Mouse (Mus musculus) neural tube, embryonic 15.5 days (tissue): ENCODE measurements around the gene Kif26a. TPM values are rescaled to one million over a fixed set of nuclear protein-coding genes. Genes with fewer than 3 reads are reported as not detected.
A peak's percentile ranks its signal among the peaks of the same experiment; 100 is the strongest.

Experiments used
- ATAC-seq: fragments of 200-750 bp; cut with Nextera tagmentation; 2 replicates; pipeline ENCODE4 v1.8.0; 2017; ENCODE audit warnings: mild to moderate bottlenecking, moderate TSS enrichment, moderate library complexity; ENCODE audit not compliant: low FRiP score
- H3K27ac ChIP-seq: fragments of 300-500 bp; sonication (generic); replicated peaks from 2 replicates; pipeline ENCODE4 v1.5.1; 2015; ENCODE audit warnings: mild to moderate bottlenecking, inconsistent platforms
- H3K27me3 ChIP-seq: fragments of 300-500 bp; sonication (generic); replicated peaks from 2 replicates; pipeline ENCODE4 v1.6.1; 2015; ENCODE audit warnings: inconsistent platforms
- H3K36me3 ChIP-seq: fragments of 300-500 bp; sonication (generic); 2 replicates; pipeline ENCODE4 v1.6.1; 2015; ENCODE audit warnings: inconsistent platforms
- H3K4me1 ChIP-seq: fragments of 300-500 bp; sonication (generic); 2 replicates; pipeline ENCODE4 v1.6.1; 2015; ENCODE audit warnings: inconsistent platforms
- H3K4me2 ChIP-seq: fragments of 300-500 bp; sonication (generic); 2 replicates; pipeline ENCODE4 v1.6.1; 2015; ENCODE audit warnings: inconsistent platforms, mild to moderate bottlenecking, moderate library complexity
- H3K4me3 ChIP-seq: fragments of 300-500 bp; sonication (generic); replicated peaks from 2 replicates; pipeline ENCODE4 v1.5.1; 2015; ENCODE audit warnings: mild to moderate bottlenecking, inconsistent platforms
- H3K9ac ChIP-seq: fragments of 300-500 bp; sonication (generic); replicated peaks from 2 replicates; pipeline ENCODE4 v1.6.1; 2015; ENCODE audit warnings: mild to moderate bottlenecking, inconsistent platforms
- H3K9me3 ChIP-seq: fragments of 300-500 bp; sonication (generic); replicated peaks from 2 replicates; pipeline ENCODE4 v1.6.1; 2016; ENCODE audit warnings: inconsistent platforms
- WGBS: fragments of 180-500 bp; shearing (Covaris S2); methylation state at CpG from one replicate; pipeline ENCODE4 v1.1.7; 2015; ENCODE audit warnings: mixed read lengths; 5-methylcytosine and 5-hydroxymethylcytosine counted together
- polyA plus RNA-seq: library from polyadenylated mRNA; unstranded; fragments of >200 nt; fragmentation: Nextera tagmentation; extraction: Ambion mirVana; gene quantifications from 2 replicates; pipeline ENCODE4 v1.2.1, GENCODE M21; 2015

The Kif26a gene
- polyA plus RNA-seq, result 4.0 and 4.2 TPM in 2 replicates

DNA sequence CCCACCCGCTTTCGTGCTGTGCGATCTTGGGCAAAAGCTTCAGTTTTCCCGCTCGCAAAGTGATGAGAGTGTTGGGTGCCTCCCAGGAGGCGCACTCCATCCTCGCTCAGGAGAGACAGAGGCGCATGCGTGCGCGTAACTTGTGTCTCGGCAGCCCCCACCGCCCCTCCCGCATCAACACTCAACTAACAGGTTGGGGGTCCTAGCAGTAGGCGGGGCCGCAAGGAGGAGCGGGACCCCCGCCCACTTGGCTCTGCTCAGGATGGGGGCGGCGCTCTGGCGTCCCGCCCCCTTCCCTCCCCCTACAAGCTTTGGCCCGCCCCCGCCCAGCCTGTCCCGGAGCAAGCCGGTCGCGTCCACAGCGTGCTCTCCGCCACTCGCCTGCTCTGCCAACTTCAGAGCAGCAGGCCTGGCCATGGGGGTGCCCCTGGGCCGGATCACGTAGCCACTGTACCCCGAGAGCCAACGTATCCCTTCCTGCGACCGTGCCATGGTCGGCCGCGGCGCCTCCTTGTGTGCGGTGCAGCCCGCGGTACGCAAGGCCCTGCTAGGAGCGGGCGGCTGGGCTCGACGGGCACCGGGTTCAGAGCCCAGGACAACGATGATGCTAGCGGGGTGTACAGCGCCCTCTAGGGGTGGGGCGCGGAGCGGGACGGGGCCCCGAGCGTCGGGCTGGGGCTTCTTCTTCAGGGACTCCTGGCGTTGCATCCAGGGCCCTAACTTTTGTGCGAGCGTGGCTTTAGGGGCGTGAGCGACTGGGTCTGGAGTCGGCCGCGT, at the start of gene Kif26a:
TSS of gene Kif26a (plus strand) at position 334 of the 777 bp plus-strand sequence.
- peak within 1 kb of the TSS; percentile 52 for H3K4me3 ChIP-seq
- peaks cover 71% of the 10 kb centered on the region for H3K4me1 ChIP-seq
- peaks cover 57% of the 10 kb centered on the region for H3K27me3 ChIP-seq
- peak; percentile 45 for ATAC-seq
- H3K9me3 ChIP-seq, result no peaks in the 10 kb centered on the region
- H3K9ac ChIP-seq, result peak within 1 kb of the TSS; percentile 55
- no peaks in the 10 kb centered on the region for H3K36me3 ChIP-seq
- peak within 1 kb of the TSS; percentile 91 for H3K4me2 ChIP-seq
- peak within 1 kb of the TSS; percentile 76 for H3K27ac ChIP-seq
- WGBS, result under 1% methylated on average over 63 of the region's 68 CpGs

DNA sequence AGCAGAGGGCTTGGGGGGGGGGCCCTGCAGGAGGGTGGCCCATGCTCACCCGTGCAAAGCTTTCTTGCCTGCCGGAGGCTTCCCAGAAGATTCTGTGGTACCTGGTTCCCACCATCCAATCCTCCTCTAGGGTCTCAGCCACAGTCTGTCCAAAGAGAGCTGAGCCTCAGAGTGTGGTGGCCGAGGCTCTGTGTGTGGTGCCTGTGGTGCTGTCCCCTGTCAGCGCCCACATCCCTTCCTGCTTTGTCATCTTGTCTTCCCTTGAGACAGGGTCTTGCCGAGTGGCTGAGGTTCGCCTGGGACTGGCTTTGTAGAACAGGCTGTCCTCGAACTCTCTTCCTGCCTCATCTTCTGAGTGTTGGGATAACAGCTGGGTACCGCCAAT, 49.3 kb upstream of the Kif26a start:
- Histone ChIP-seq H3K27ac (no peak overlapping the region), H3K4me1 (no peaks in the 10 kb centered on the region), H3K9me3 (no peaks in the 10 kb centered on the region), H3K4me3 (no peak overlapping the region), H3K4me2 (no peak overlapping the region), H3K9ac (no peak overlapping the region), H3K36me3 (no peaks in the 10 kb centered on the region), H3K27me3 (0 out of 2 replicates have a peak, but pooled peaks cover 3% of the 10 kb centered on the region)
- no peak for ATAC-seq
- 75% methylated on average over 8 of the region's 8 CpGs for WGBS

DNA sequence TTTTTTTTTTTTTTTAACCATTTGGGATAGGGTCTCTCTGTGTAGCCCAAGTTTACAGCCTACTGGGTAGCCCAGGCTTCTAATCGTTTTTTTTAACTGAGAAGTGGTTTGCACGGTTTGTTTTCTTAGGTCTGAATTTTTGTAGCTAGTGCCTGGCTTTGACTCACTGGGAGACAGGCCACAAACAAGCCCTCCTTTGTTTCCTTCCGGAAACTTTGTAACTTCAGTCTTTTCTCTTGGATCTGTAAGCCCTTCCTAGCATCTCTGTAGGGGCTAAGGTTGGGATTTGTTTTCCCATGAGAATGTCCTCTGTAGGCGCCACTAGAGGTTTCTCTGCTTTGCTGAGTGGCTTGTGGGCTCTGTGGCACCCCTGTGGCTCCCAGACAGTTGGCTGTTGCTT, 45.9 kb upstream of the Kif26a start:
- no peak overlapping the region for H3K27ac ChIP-seq
- H3K9ac ChIP-seq, result no peak overlapping the region
- WGBS, result 65% methylated on average over 4 of the region's 4 CpGs

DNA sequence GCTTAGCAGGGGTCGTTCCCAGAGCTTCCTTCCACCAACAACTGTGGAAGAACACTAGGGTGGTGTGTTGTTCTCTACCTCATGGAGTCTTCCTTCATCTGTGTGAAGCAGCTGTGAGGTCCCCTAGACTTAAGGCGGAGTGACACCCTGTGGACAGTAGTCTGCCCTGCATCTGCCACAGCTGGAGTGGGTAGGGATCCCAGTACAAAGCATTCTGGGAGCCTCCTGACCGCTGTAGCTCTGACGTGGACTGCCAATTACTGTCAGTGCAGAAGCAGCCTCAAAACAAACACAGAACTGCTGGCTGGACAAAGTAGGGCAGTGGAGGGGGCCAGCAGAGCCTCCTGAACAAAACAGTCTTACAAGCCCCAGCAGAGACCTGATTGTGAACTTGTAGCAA, 45.0 kb upstream of the Kif26a start:
- Histone ChIP-seq H3K9me3 (no peaks in the 10 kb centered on the region), H3K4me1 (no peaks in the 10 kb centered on the region), H3K27me3 (0 out of 2 replicates have a peak, but pooled peaks cover 7% of the 10 kb centered on the region), H3K4me3 (no peak overlapping the region), H3K36me3 (no peaks in the 10 kb centered on the region), H3K4me2 (no peak overlapping the region), H3K9ac (no peak overlapping the region), H3K27ac (no peak overlapping the region)
- WGBS, result 70% methylated on average over 4 of the region's 4 CpGs
- no peak for ATAC-seq

More for the DNA sequence above, 45.9 kb upstream of the Kif26a start:
- no peak overlapping the region for H3K4me2 ChIP-seq
- no peaks in the 10 kb centered on the region for H3K27me3 ChIP-seq
- H3K4me3 ChIP-seq, result no peak overlapping the region
- H3K4me1 ChIP-seq, result no peaks in the 10 kb centered on the region
- no peaks in the 10 kb centered on the region for H3K36me3 ChIP-seq
- ATAC-seq, result no peak
- H3K9me3 ChIP-seq, result no peaks in the 10 kb centered on the region

DNA sequence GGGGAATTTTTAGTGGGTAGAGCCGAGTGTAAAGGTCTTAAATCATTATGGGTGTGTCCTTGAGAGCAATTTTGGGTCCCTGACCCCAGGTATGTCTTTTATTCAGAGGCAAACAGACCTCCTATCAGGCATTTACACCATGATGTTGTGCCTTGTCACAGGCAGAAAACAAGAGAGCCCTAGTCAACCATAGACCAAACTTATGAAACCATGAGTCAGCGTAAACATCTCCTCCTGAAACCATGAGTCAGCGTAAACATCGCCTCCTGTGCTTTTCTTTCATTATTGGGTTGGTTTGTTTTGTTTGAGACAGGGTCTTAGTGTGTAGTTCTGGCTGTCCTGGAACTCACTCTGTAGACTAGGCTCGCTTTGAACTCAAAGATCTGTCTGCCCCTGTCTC, 42.8 kb upstream of the Kif26a start:
- no peak overlapping the region for H3K9ac ChIP-seq
- no peak overlapping the region for H3K4me2 ChIP-seq
- H3K4me3 ChIP-seq, result no peak overlapping the region
- 90% methylated on average over 5 of the region's 5 CpGs for WGBS
- no peaks in the 10 kb centered on the region for H3K4me1 ChIP-seq
- H3K36me3 ChIP-seq, result no peaks in the 10 kb centered on the region
- 0 out of 2 replicates have a peak, but pooled peaks cover 14% of the 10 kb centered on the region for H3K27me3 ChIP-seq
- ATAC-seq, result no peak
- H3K9me3 ChIP-seq, result no peaks in the 10 kb centered on the region
- no peak overlapping the region for H3K27ac ChIP-seq

DNA sequence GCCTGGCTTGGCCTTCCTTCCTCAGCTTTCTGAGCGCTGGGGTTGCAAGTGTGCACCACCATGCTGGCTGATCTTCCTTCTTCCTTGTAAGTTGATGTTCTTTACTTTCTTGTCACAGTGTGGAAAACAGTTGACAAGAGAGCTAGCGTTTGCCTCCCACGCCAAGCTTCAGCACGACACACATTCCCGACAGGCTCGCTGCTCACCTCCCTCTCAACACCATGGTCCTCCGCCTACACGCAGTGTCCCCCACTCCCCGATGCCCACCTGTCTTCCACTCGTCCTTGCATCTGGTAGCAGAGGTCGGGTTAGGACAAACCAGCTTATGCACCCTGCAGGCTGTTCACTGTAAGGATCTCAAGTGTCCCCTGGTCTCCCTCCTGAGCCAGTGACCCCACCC, 41.1 kb upstream of the Kif26a start:
- H3K4me2 ChIP-seq, result no peak overlapping the region
- no peak overlapping the region for H3K4me3 ChIP-seq
- WGBS, result 92% methylated on average over 11 of the region's 11 CpGs
- H3K27ac ChIP-seq, result no peak overlapping the region
- no peaks in the 10 kb centered on the region for H3K9me3 ChIP-seq
- H3K36me3 ChIP-seq, result no peaks in the 10 kb centered on the region
- no peak for ATAC-seq
- H3K4me1 ChIP-seq, result no peaks in the 10 kb centered on the region
- 0 out of 2 replicates have a peak, but pooled peaks cover 14% of the 10 kb centered on the region for H3K27me3 ChIP-seq
- no peak overlapping the region for H3K9ac ChIP-seq

DNA sequence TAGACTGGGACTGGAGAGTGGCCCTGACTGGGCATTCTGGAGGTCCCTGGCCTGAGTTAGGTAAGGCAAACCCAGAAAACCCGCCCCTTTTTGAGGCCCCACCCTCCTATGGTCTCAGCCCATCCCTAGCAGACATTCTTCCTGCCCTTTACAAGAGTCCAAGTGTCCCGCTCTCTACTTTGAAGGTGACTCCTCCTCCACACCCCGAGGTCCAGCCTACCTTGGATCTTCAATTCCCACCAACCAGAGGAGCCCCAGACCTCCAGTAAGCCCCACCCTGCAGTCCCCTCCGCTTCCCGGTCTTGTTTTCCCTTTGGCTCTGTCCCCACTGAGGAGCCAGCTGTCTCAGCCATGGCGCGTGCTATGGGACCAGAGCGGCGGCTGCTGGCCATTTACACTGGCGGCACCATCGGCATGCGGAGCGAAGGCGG, 39.5 kb upstream of the Kif26a start, which contains the start of gene Aspg:
TSS of gene Aspg (plus strand) at position 139 of the 431 bp plus-strand sequence.
- H3K36me3 ChIP-seq, result no peaks in the 10 kb centered on the region
- WGBS, result 5% methylated on average over 14 of the region's 14 CpGs
- H3K9ac ChIP-seq, result no peak within 1 kb of the TSS
- no peak for ATAC-seq
- H3K4me2 ChIP-seq, result peak within 1 kb of the TSS; percentile 37
- no peak within 1 kb of the TSS for H3K27ac ChIP-seq
- H3K9me3 ChIP-seq, result no peaks in the 10 kb centered on the region
- no peak within 1 kb of the TSS for H3K4me3 ChIP-seq
- H3K4me1 ChIP-seq, result no peaks in the 10 kb centered on the region
- 0 out of 2 replicates have a peak, but pooled peaks cover 14% of the 10 kb centered on the region for H3K27me3 ChIP-seq

DNA sequence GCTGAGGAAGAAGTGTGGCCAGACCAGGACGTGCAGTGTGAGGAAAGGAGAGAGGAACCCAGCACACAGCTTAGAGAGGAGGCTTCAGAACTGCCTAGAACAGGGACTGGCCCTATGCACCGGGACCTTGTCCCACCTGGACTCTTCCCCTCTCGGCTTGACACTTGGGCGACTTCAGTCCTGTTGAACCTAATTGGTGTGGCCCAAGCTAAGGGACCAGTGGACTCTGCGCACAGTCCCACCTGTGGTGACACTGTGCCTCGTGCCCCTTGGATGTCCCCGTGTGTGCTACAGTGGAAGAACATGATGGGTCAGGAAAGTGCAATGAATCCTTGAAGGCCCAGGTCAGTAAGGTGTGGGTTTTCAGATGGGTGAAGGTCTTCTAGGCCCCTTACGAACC, 38.3 kb upstream of the Kif26a start:
- Histone ChIP-seq H3K4me2 (no peak overlapping the region), H3K27me3 (peaks cover 18% of the 10 kb centered on the region; the same call in 1 of the 2 replicates), H3K4me3 (no peak overlapping the region), H3K36me3 (no peaks in the 10 kb centered on the region), H3K9ac (no peak overlapping the region), H3K4me1 (no peaks in the 10 kb centered on the region), H3K9me3 (no peaks in the 10 kb centered on the region), H3K27ac (no peak overlapping the region)
- 84% methylated on average over 8 of the region's 8 CpGs for WGBS
- no peak for ATAC-seq

DNA sequence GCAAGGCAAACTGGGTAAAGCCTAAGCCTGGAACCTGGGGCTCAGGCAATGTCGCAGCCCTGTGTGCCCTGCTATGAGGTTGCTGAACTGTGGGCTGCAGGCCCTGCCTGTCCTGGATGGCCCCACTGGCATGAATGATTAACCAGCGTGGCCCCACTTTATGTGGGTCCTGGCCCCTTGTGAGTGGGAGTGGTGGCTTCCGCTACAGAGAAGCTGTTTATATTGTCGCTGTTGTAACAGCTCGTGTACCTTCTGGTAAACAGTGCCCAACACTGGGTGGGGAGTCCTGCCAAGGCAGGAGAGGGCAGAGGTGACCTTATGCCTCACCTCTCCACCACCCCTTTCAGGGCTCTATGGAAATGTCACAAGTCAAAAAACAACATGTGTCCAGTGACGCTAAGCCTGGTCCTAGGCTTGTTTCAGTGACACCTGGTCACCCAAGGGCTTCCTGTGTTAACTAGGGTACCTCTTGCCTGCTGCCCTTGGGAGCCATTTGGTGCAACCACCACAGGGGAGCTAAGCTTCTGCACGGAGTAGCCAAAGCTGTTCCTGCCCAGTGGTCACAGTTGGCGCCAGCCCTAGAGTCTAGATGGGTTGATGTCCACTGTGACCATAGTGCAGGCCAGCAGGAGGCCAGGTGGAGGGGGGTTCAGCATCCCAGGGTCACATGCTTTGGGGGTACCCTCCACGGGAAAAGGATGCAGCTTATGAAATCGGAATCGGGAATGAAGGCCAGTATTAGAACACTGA, 37.1 kb upstream of the Kif26a start:
- Histone ChIP-seq H3K27ac (no peak overlapping the region), H3K27me3 (peaks cover 18% of the 10 kb centered on the region; the same call in 1 of the 2 replicates), H3K4me1 (no peaks in the 10 kb centered on the region), H3K4me2 (no peak overlapping the region), H3K4me3 (no peak overlapping the region), H3K9me3 (no peaks in the 10 kb centered on the region), H3K9ac (no peak overlapping the region), H3K36me3 (no peaks in the 10 kb centered on the region)
- 83% methylated on average over 11 of the region's 11 CpGs for WGBS
- no peak for ATAC-seq

DNA sequence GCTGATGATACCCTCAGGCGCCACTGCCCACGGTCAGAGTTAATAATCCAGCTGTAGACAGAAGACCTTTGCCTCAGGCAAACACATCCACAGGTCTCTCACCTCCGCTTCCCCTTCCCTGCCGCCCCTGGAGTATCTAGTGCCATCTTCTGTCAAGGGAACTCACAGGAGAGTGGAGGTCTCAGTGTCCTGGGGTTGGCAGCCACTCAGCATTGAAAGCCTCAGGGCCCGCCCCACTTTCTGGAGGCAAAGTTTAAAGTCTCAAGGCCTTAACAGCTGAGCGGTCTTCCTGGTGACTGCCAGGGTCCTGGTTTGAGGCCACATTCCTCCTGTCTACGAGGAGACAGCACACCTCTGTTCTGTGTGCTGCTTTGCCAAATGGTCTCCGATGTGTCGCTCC, 36.3 kb upstream of the Kif26a start:
- H3K9me3 ChIP-seq, result no peaks in the 10 kb centered on the region
- WGBS, result 89% methylated on average over 9 of the region's 9 CpGs
- H3K9ac ChIP-seq, result no peak overlapping the region
- ATAC-seq, result no peak
- H3K4me2 ChIP-seq, result no peak overlapping the region
- H3K4me1 ChIP-seq, result no peaks in the 10 kb centered on the region
- no peak overlapping the region for H3K4me3 ChIP-seq
- H3K27me3 ChIP-seq, result peaks cover 23% of the 10 kb centered on the region; the same call in 1 of the 2 replicates
- H3K27ac ChIP-seq, result no peak overlapping the region
- H3K36me3 ChIP-seq, result no peaks in the 10 kb centered on the region

DNA sequence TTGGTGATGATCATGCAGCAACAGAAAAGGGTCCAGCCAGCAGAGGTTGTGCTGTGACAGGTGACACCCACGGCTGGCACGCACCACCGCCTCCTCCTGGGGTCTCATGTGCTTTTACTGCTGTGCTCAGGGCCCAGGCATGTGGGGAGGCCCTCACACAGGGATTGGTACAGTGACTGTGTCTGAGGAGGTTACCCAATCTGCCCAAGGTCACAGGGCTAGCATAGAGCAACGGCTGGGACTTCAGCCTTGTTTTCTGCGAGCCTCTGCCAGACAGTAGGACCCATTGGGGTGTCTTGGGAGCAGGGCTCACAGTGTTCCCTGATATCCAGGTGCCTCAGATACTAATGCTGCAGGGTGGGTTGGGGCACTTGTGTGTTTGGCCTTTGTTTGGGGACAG, 34.7 kb upstream of the Kif26a start:
- peaks cover 15% of the 10 kb centered on the region; the same call in 1 of the 2 replicates for H3K27me3 ChIP-seq
- ATAC-seq, result no peak
- no peak overlapping the region for H3K27ac ChIP-seq

More for the DNA sequence above, 34.7 kb upstream of the Kif26a start:
- H3K4me2 ChIP-seq, result no peak overlapping the region
- H3K4me1 ChIP-seq, result no peaks in the 10 kb centered on the region
- no peak overlapping the region for H3K4me3 ChIP-seq
- no peak overlapping the region for H3K9ac ChIP-seq
- no peaks in the 10 kb centered on the region for H3K9me3 ChIP-seq
- H3K36me3 ChIP-seq, result no peaks in the 10 kb centered on the region
- 87% methylated on average over 5 of the region's 5 CpGs for WGBS
